Comparison of ENCODE assay signal across 8 mouse cellular contexts in the genomic region with DNA sequence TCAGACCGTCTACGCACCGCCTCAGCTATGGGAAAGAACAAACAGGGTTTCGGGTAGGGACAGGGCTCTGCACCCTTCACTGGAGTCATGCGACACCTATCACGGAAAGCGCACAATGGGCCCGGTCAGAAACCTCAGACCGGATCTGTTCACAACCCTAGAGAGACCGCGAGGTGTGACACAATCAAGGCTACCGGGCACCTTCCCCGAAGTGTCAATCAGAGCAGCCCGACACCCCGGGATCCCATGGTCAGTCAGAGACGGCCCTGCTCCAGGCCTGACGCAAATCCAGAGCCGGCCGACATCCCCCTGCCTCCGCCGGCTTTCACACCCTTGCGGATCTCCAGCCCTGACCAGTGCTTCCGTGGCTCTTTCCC. TPM values are rescaled to one million over a fixed set of nuclear protein-coding genes. Genes with fewer than 3 reads are reported as not detected.
DNase-seq lines count a peak whose midpoint lies in the region; ATAC-seq and TF ChIP-seq lines count a peak whose summit lies in the region.

No protein-coding gene starts in this region.

- H3K9ac ChIP-seq in kidney, embryonic 14.5 days (ENCODE audit: low read depth, low read length), result peak overlapping the region; percentile 77
- H3K9ac ChIP-seq in forebrain, embryonic 16.5 days (replicated peaks; ENCODE audit: low read depth, low read length), result peak overlapping the region; percentile 85
- peak overlapping the region; percentile 66 for H3K9ac ChIP-seq in liver, embryonic 16.5 days (ENCODE audit: low read depth, low read length)

- no peaks in the 10 kb centered on the region for H3K9me3 ChIP-seq in kidney, embryonic 14.5 days (ENCODE audit: control insufficient read depth, low read length)
- H3K9me3 ChIP-seq in forebrain, embryonic 16.5 days (ENCODE audit: control insufficient read depth, low read length), result no peaks in the 10 kb centered on the region
- H3K9me3 ChIP-seq in liver, embryonic 16.5 days (replicated peaks; ENCODE audit: control insufficient read depth, low read length), result no peaks in the 10 kb centered on the region

- WGBS in kidney, embryonic 14.5 days, result under 1% methylated on average over 23 of the region's 23 CpGs
- WGBS in forebrain, embryonic 16.5 days, result under 1% methylated on average over 23 of the region's 23 CpGs
- 1% methylated on average over 23 of the region's 23 CpGs for WGBS in liver, embryonic 16.5 days (ENCODE audit: insufficient replicate concordance)
- under 1% methylated on average over 23 of the region's 23 CpGs for WGBS in small intestine, adult 2 months

- H3K27ac ChIP-seq in kidney, embryonic 14.5 days (ENCODE audit: low read depth, low read length), result peak overlapping the region; percentile 33; the same call in 1 of the 2 replicates
- H3K27ac ChIP-seq in forebrain, embryonic 16.5 days (ENCODE audit: low read length), result peak overlapping the region; percentile 82
- H3K27ac ChIP-seq in liver, embryonic 16.5 days (ENCODE audit: low read length), result peak overlapping the region; percentile 78
- H3K27ac ChIP-seq in small intestine, adult 2 months (ENCODE audit: insufficient read depth, low read depth, low read length), result peak overlapping the region; percentile 44

- H3K27me3 ChIP-seq in kidney, embryonic 14.5 days (ENCODE audit: control insufficient read depth, insufficient read depth, low read length), result no peaks in the 10 kb centered on the region
- no peaks in the 10 kb centered on the region for H3K27me3 ChIP-seq in forebrain, embryonic 16.5 days (replicated peaks; ENCODE audit: control insufficient read depth, insufficient read depth, low read length)
- H3K27me3 ChIP-seq in liver, embryonic 16.5 days (ENCODE audit: control insufficient read depth, insufficient read depth, low read depth, low read length), result peaks cover 17% of the 10 kb centered on the region
- H3K27me3 ChIP-seq in small intestine, adult 2 months (ENCODE audit: control insufficient read depth, insufficient read depth, low read length), result no peaks in the 10 kb centered on the region

- TF ChIP-seq CTCF in small intestine, adult 2 months (IDR thresholded peaks at IDR 0.05; ENCODE audit: extremely low read depth, insufficient read length, insufficient replicate concordance, low read depth, low read length), result no peak

- no peak for DNase-seq in kidney, postnatal 4 days
- DNase-seq in MN1 (ENCODE audit: low spot score), result peak; percentile 68
- DNase-seq in right cerebral cortex, adult 2 months (ENCODE audit: low spot score in 2 of 2), result no peak
- no peak for DNase-seq in right cerebral cortex, postnatal 14 days

- ATAC-seq in kidney, embryonic 14.5 days (ENCODE audit: low FRiP score, low TSS enrichment), result peak; percentile 84
- ATAC-seq in forebrain, embryonic 16.5 days, result no peak; the same call in 1 of the 2 replicates
- ATAC-seq in liver, embryonic 16.5 days (ENCODE audit: low read depth), result peak; percentile 38

- peak overlapping the region; percentile 74 for H3K4me2 ChIP-seq in kidney, embryonic 14.5 days (replicated peaks; ENCODE audit: low read depth, low read length)
- peak overlapping the region; percentile 69 for H3K4me2 ChIP-seq in forebrain, embryonic 16.5 days (ENCODE audit: low read length)
- H3K4me2 ChIP-seq in liver, embryonic 16.5 days (ENCODE audit: low read depth, low read length), result peak overlapping the region; percentile 80

- TF ChIP-seq POLR2A in small intestine, adult 2 months (IDR thresholded peaks at IDR 0.05; ENCODE audit: low read depth, low read length), result no peak

- peaks cover 5% of the 10 kb centered on the region; the same call in 1 of the 2 replicates for H3K4me1 ChIP-seq in kidney, embryonic 14.5 days (ENCODE audit: control insufficient read depth, insufficient read depth, low read length)
- peaks cover 11% of the 10 kb centered on the region for H3K4me1 ChIP-seq in forebrain, embryonic 16.5 days (replicated peaks; ENCODE audit: control insufficient read depth, insufficient read depth, low read length)
- H3K4me1 ChIP-seq in liver, embryonic 16.5 days (ENCODE audit: control insufficient read depth, low read depth, low read length), result peaks cover 12% of the 10 kb centered on the region
- no peaks in the 10 kb centered on the region; the same call in 1 of the 2 replicates for H3K4me1 ChIP-seq in small intestine, adult 2 months (ENCODE audit: control insufficient read depth, insufficient read depth, insufficient read length, low read length)

- H3K36me3 ChIP-seq in kidney, embryonic 14.5 days (ENCODE audit: control insufficient read depth, insufficient read depth, low read length), result no peaks in the 10 kb centered on the region
- H3K36me3 ChIP-seq in forebrain, embryonic 16.5 days (ENCODE audit: control insufficient read depth, insufficient read depth), result no peaks in the 10 kb centered on the region
- no peaks in the 10 kb centered on the region for H3K36me3 ChIP-seq in liver, embryonic 16.5 days (ENCODE audit: control insufficient read depth, insufficient read depth)
- no peaks in the 10 kb centered on the region for H3K36me3 ChIP-seq in small intestine, adult 2 months (ENCODE audit: control insufficient read depth, insufficient read depth, low read length)

- peak overlapping the region; percentile 66 for H3K4me3 ChIP-seq in kidney, embryonic 14.5 days (ENCODE audit: low read length)
- peak overlapping the region; percentile 76 for H3K4me3 ChIP-seq in forebrain, embryonic 16.5 days (replicated peaks; ENCODE audit: low read length)
- H3K4me3 ChIP-seq in liver, embryonic 16.5 days (ENCODE audit: low read depth, low read length), result peak overlapping the region; percentile 69
- H3K4me3 ChIP-seq in small intestine, adult 2 months (ENCODE audit: low read depth, low read length), result peak overlapping the region; percentile 90

RNA-seq across cellular contexts. Expression of a gene that starts 0.4 kb away (rescaled TPM):
- 22.5 and 37.0 TPM in 2 replicates for polyA plus RNA-seq in kidney, embryonic 14.5 days (2014; fragmentation: Nextera tagmentation; extraction: Ambion mirVana)
- polyA plus RNA-seq in forebrain, embryonic 16.5 days (2015; fragmentation: Nextera tagmentation; extraction: Ambion mirVana), result 34.9 and 35.0 TPM in 2 replicates
- 12.6 and 16.3 TPM in 2 replicates for polyA plus RNA-seq in liver, embryonic 16.5 days (2015; fragmentation: Nextera tagmentation; extraction: Ambion mirVana)
- polyA plus RNA-seq in small intestine, adult 2 months (2012; rRNA removed), result 24.8 and 80.3 TPM in 2 replicates

RNA-seq across cellular contexts. Expression of a gene that starts 57.6 kb away (rescaled TPM):
- 19.3 and 25.0 TPM in 2 replicates for polyA plus RNA-seq in kidney, embryonic 14.5 days (2014; fragmentation: Nextera tagmentation; extraction: Ambion mirVana)
- 23.0 and 27.4 TPM in 2 replicates for polyA plus RNA-seq in forebrain, embryonic 16.5 days (2015; fragmentation: Nextera tagmentation; extraction: Ambion mirVana)
- 22.7 and 23.9 TPM in 2 replicates for polyA plus RNA-seq in liver, embryonic 16.5 days (2015; fragmentation: Nextera tagmentation; extraction: Ambion mirVana)
- polyA plus RNA-seq in small intestine, adult 2 months (2012; rRNA removed), result 7.2 and 9.2 TPM in 2 replicates
